Mouse (Mus musculus): ENCODE results near the gene Btf3l4.

Gene Btf3l4

DNA sequence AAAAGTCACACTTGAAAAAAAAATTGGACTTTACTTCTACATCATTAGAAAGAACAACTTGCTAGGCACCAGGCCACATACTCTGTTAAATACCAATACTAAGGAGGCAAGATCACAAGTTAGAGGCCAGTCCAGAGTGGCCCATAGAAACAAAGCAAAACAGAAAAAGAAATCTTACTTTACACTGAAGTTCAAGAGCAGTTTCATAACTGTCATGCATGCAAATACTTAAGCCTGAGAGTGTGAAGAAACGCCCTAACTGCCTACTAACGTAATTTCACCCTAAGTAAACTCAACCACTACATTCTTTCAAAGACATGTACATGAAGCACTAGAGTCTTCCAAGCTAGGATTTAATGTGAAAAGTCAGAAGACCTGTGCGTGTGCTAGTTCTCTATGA, 7.7 kb downstream of the Btf3l4 start:
- no peak for DNase-seq (ENCODE audit: low spot score)

DNA sequence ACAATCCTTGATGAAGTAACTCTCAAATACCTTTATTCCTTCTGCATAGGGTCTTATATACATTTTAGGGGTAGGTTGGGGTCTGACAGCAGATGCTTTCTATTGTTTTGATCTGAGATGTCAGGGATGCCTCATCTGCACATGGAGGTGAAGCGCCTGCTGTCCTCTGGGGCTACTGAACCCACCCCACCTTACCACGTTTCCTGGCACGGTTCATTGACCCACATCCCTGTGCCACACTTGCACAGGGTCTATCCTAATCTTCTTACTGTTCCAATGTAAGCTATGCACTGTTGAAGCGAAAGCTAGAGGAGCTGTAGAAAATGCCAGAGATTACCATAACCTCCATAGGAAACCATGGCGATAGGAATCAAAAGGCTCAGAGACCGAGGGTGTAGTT, 21.9 kb downstream of the Btf3l4 start:
- DNase-seq (ENCODE audit: low spot score), result no peak

DNA sequence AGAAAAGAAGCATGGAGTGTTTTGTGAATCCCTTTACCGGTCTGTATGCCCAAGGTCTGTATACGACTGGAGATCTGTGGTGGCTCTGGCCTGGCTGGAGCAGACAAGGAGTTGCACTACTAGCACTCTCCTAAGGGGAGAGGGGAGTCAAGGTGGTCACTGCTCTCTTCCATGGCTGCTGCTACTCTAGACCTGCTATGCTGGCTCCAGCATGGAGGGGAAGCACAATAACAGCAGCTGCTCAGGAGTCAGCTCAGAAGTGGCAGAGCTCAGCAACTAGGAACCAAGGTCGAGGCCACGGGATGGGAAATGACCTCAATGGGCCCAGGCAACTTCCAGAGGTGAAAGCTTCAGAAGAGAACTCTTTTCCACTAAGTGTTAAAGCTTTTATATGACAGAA, 22.3 kb downstream of the Btf3l4 start:
- no peak for DNase-seq (ENCODE audit: low spot score)

DNA sequence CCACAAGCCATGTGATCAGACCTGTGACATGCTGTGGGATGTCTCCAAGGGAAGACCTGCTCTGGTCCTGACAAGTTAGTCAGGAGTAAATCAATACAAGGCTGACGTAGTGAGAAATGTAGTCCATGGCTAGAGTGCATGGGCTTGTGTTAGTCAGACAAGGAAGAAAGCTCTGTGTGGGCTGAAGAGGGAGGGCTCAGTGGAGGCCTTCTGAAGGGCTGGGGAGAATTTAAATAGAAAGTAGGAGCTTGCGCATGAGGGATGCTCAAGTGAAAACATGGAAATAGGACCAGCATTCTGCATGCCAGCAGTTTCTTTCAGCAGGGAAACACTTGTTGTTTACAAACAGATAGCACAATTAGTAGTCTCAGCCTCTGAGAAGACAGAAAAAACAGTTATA, 29.9 kb downstream of the Btf3l4 start:
- no peak for DNase-seq (ENCODE audit: low spot score)

DNA sequence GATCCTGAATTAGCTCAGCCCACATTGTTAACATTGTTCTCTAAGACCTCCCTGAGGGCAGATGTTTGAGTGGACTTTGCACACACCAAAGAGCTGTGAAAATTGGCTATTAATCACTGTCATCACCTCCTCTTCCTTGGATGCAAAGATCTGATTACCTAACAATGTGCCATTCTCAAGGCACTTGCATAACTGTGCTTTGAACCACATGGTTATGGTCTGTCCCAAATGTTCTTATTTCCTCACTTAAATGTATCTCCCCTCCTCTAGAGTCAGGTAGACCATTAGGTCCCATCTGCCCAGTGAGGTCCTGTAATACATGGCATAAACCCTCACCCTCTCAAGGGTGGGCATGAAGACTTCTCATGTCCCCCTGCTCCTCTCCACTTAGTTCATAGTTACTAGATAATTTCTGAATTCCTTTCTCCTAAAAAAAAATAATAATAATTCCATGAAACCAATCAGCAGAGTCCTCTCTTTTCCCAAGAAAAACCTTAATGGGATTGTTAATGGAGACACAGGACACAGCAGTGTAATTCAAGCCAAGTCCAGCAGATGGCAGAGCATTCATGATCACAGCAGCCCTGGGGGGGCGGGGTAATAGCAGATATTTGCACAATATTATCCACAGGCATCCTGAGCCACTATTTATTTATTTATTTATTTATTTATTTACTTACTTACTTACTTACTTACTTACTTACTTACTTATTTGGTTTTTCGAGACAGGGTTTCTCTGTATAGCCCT, 35.2 kb downstream of the Btf3l4 start:
- no peak for DNase-seq (ENCODE audit: low spot score)

DNA sequence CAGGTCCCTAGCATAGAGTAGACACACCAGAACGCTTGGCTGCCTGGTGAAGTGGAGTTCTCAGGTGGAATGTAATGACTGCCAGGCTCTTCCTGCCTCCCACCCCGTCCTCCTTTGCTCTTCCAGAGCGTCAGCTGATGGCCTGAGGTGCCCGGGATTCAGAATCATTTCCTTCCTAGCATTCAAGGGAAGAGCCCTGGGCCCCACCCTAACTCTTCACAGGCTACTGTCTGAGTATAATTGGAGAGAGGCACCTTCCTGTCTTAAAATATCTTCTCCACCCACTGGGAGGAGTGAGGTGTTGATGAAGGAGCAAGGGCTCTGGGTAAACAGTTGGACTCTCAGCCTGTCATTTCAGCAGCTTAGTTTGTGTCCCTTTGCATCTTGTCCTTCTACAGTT, 36.7 kb downstream of the Btf3l4 start:
- no peak for DNase-seq (ENCODE audit: low spot score)

DNA sequence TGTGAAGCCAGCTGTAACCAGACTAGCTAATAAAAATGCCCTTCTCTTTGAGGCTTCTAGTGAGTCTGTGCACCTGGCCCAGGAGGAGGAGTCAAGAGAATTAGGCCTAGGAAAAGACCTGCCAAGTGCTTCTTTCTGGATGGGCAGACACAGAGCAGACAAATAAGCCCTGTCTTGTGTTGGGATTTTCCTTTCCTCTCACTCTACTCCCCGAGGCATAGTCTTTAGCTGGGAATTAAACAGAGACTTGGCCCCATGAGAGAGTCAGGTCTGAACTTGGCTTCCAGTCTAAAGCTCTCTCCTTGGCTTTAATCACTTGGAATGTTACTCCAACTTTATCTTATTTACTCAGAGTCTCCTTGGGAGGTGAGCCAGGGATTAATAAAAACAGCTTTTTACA, 39.5 kb downstream of the Btf3l4 start:
- no peak for DNase-seq (ENCODE audit: low spot score)

DNA sequence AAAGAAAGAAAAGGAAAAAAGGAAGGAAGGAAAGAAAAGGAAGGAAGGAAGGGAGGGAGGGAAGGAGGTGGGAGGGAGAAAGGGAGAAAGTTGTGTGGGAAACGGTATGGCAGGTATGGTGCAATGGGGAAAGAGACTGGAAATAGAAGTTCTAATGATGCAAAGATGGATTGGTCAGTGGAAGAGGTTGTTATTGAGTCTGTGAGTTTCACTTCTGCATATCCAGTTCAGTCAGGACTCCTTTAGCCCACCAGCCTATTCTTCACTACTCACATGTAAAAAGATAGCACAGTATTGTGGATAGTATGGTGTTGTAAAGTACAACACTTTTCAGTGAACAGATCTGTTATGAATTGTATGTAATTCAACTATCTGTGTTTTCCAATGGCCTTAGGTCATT, 42.9 kb downstream of the Btf3l4 start:
- DNase-seq (ENCODE audit: low spot score), result no peak

DNA sequence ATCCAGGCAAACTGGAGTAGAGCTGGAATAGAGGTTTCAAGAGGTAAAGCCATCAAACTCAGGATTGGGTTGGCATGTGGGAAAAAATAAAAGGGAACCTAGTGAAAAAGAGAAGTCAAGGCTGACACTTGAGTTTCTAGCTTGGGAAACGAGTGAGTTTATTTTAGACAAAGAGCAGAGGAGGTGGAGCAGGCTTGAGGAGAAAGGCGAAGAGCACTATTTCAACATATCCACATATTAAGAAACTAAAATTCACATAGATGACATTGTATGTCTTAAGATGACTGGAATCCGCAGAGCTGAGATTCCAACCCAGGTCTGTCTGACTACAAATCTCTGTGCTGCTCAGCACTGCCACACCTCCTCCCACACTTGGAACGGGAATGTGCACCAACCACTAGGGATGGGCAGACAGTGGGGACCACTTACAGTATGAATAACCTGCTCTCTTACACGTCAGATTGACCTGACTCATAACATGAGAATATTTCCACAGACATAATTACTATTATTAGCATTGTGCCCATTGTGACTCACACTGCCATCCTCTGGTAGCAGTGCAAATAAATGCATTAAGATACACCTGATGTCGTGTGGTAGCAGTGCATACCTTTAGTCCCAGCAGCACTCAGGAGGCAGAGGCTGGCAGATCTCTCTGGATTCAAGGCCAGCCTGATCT, 44.0 kb downstream of the Btf3l4 start:
- no peak for DNase-seq (ENCODE audit: low spot score)

DNA sequence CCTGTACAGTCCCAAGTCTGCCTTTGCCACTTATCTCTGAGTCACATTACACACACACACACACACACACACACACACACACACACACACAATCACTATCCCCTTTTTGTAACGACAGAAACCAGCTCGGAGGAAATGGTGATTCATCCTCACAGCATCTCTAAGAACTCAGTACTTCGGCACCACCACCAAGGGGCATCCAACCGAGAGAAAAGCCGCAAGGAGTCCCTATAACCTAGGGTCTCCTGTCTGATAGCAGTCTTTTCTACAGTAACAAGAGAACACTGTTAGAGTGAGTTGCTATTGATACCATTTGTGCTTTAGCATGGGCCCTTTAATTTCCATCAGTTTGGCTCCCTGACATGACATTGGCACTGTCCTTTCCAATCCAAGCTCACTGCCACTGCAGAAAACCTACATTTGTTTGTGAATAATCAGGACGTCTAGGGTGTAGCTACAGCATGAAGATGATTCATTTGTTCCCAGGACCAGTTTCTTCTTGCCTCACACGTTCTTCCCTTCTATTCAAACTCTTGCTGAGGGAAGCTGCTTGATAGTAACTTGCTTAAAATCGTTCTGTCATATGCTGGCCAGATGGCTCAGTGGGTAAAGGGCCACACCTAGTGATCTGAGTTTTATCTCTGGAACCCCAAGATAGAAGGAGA, 50.9 kb downstream of the Btf3l4 start:
- DNase-seq (ENCODE audit: low spot score), result no peak

DNA sequence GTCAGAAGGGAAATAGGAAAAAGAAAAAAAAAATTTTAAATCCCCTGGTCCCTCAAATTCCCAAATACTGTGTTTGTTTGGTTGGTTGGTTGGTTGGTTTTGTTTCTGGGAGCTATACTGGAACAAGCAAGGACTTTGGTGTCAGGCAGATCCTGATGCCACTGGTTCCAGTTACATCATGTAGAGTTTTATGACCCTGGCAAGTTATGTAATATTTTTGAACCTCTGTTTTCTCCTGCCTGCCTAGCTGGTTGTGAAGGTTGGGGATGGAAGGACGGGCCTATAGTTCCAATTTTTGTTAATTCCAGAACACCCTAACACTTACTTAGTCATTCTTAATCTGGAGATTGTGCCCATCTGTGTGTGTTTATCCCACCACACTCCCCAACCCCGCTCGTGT, 51.8 kb downstream of the Btf3l4 start:
- DNase-seq (ENCODE audit: low spot score), result no peak

DNA sequence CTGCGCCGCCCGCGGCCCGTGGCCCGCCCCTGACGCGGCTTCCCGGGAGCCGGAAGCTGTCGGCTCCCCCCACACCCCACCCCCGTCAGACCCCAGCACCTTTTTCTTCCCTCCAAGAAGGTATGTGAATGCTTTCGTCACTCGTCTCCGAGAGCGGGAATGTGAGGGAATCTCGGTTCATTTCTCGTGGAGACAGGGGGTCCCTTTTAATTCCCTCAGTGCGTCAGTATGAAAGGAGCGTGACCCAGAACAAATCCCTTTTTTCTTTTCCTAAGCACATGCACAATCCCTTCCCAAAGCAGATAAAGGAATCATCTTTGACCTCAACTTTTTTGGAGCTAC, 52.6 kb downstream of the Btf3l4 start:
- no peak for DNase-seq (ENCODE audit: low spot score)

DNA sequence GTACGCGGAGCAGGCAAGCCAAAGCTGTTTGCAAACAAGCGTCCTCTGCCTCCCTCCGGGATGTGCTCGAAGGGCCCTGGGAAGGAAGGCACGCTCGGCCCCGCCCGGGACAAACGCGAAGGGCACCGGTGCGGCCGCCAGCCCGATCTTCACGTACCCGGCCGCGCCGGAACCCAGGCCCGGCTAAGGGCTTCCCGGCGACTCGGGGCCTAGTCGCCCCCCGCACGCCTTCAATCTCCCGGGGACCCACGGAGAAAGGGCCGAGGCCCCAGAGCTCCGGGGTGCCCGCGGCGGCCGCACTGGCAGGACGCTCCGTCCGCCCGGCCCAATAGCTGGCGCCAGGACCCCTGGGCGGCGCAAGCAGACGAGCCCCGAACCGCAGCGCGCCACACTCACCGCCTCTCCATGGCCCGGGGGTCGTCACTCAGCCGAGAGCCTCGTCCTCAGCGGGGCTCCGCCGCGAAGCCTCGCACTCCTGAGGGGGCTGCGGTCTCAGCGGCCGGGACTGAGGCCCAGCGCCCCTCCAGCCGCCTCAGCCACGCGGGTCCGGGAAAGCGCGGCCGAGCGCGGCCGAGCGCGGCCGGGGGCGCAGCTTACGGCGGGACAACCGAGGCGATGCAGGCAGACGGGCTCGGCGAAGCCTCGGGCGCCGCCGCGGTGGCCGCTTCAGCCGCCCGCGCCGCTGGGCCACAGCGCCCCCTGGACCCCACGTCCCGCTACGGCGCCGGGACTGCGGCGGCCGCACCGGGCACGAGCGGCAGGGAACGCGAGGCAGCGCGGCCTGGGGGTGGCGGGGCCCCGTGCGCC, 53.2 kb downstream of the Btf3l4 start, which contains the start of gene Zfyve9:
Gene Zfyve9 (minus strand): TSS at position 742 of the 807 bp plus-strand sequence.
- peak; percentile 80 for DNase-seq (ENCODE audit: low spot score)

DNA sequence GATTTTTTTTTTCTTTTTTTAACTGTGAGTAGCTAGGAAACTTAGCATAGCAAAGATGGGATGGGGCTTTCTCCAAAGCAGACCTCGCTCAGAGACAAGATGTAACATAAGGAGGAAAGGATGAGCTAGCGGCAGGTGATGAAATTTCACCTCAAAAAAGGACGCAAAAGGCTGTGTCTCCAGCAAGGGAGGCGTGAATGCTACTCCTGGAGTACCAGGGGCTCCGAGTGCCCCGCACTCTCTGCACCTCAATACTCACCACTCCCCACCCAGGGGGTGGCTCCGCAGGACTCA, 53.7 kb downstream of the Btf3l4 start:
- no peak for DNase-seq (ENCODE audit: low spot score)

DNA sequence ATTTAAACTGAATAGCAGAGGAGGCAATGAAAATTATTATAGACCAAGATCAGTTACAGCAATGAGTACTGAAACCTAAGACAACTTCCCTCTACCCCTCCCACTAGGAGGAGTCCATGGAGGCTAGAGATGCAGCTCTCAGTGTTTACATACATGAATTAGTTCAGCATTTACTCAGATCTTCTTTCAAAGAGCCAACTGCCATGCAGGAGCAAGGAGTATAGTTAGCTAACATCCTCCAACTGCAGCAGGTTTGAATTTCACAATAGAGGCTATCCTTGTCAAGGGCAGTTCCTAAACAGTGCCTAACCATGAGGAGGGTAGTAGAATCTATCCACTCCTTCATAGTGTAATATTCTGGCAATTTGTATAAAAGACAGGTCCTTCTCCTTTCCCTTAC, 64.9 kb downstream of the Btf3l4 start:
- no peak for DNase-seq (ENCODE audit: low spot score)
